Mouse (Mus musculus) hindbrain, embryonic 10.5 days (tissue): ENCODE results near the gene Apbb2. TPM values are rescaled to one million over a fixed set of nuclear protein-coding genes. Genes with fewer than 3 reads are reported as not detected.
A peak's percentile ranks its signal among the peaks of the same experiment; 100 is the strongest.

Source experiments
- DNase-seq: peaks from one replicate; pipeline ENCODE4 v3.0.0-alpha.2; 2017; ENCODE audit warnings: low spot score
- H3K27ac ChIP-seq: fragments of 300-500 bp; sonication (generic); 2 replicates; pipeline ENCODE4 v1.5.1; 2016; ENCODE audit warnings: mild to moderate bottlenecking, moderate library complexity
- H3K27me3 ChIP-seq: fragments of 300-500 bp; sonication (generic); 2 replicates; pipeline ENCODE4 v1.6.1; 2016; ENCODE audit warnings: mild to moderate bottlenecking; ENCODE audit not compliant: poor library complexity, insufficient read depth, severe bottlenecking
- H3K36me3 ChIP-seq: fragments of 300-500 bp; sonication (generic); 2 replicates; pipeline ENCODE4 v1.6.1; 2016; ENCODE audit warnings: mild to moderate bottlenecking, moderate library complexity
- H3K4me1 ChIP-seq: fragments of 300-500 bp; sonication (generic); replicated peaks from 2 replicates; pipeline ENCODE4 v1.6.1; 2016; ENCODE audit warnings: mild to moderate bottlenecking
- H3K4me3 ChIP-seq: fragments of 300-500 bp; sonication (generic); 2 replicates; pipeline ENCODE4 v1.5.1; 2016; ENCODE audit warnings: mild to moderate bottlenecking, moderate library complexity
- H3K9me3 ChIP-seq: fragments of 300-500 bp; sonication (generic); 2 replicates; pipeline ENCODE4 v1.6.1; 2016; ENCODE audit warnings: mild to moderate bottlenecking, moderate library complexity
- WGBS: fragments of 180-500 bp; shearing (Covaris S2); methylation state at CpG from one replicate; pipeline ENCODE4 v1.1.7; 2016; 5-methylcytosine and 5-hydroxymethylcytosine counted together
- polyA plus RNA-seq: library from polyadenylated mRNA; unstranded; fragments of >200 nt; fragmentation: Nextera tagmentation; extraction: Ambion mirVana; gene quantifications from 2 replicates; pipeline ENCODE4 v1.2.1, GENCODE M21; 2016

The Apbb2 gene
- polyA plus RNA-seq, 1 experiment from 2014 or later = 44.4 TPM

- Histone ChIP-seq H3K4me3 (no peak overlapping the region), H3K27ac (no peak overlapping the region), H3K9me3 (no peaks in the 10 kb centered on the region), H3K27me3 (no peaks in the 10 kb centered on the region), H3K36me3 (no peaks in the 10 kb centered on the region), H3K4me1 (peaks cover 27% of the 10 kb centered on the region)
- no peak for DNase-seq
- 91% methylated on average over 4 of the region's 4 CpGs for WGBS
Measured at GRCm38 (mm10) chr5:66323131-66323530, 295.5 kb downstream of the Apbb2 start.

GRCm38 (mm10) chr5:66319827-66320404, 298.7 kb downstream of the Apbb2 start:
- no peak for DNase-seq
- Histone ChIP-seq H3K27me3 (no peaks in the 10 kb centered on the region), H3K4me1 (peaks cover 25% of the 10 kb centered on the region), H3K9me3 (no peaks in the 10 kb centered on the region), H3K4me3 (no peak overlapping the region), H3K36me3 (no peaks in the 10 kb centered on the region), H3K27ac (peak overlapping the region; percentile 17; the same call in 1 of the 2 replicates)
- WGBS = 41% methylated on average over 14 of the region's 14 CpGs

GRCm38 (mm10) chr5:66319341-66319740, 299.2 kb downstream of the Apbb2 start:
- Histone ChIP-seq H3K9me3 (no peaks in the 10 kb centered on the region), H3K4me1 (peaks cover 21% of the 10 kb centered on the region), H3K27me3 (no peaks in the 10 kb centered on the region), H3K4me3 (no peak overlapping the region), H3K27ac (peak overlapping the region; percentile 17; the same call in 1 of the 2 replicates), H3K36me3 (no peaks in the 10 kb centered on the region)
- 65% methylated on average over 6 of the region's 6 CpGs for WGBS
- DNase-seq = peak; percentile 49

DNA sequence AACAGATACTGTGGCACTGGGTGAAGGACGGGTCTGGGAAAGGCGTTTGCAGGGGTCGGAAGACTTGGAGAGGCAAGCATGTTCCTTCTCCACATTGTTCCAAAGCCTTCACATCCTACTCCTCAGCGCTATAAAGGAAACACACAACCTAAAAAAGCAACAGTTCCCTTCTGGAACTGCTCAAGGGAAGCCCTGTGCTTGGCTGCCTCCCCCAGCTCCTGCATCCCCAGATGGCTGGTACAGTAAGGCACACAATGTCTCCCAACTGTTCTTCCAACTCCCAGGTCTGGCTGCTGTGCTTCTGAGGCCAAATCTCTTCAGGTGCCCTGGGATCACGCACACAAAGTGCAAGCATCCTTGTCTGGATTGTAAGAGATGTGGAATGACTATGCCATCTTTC, 302.8 kb downstream of the Apbb2 start:
- H3K27ac ChIP-seq = no peak overlapping the region
- H3K36me3 ChIP-seq = no peaks in the 10 kb centered on the region; the same call in 1 of the 2 replicates
- 87% methylated on average over 5 of the region's 5 CpGs for WGBS
- H3K27me3 ChIP-seq = no peaks in the 10 kb centered on the region
- peaks cover 31% of the 10 kb centered on the region for H3K4me1 ChIP-seq
- no peak for DNase-seq
- no peak overlapping the region for H3K4me3 ChIP-seq
- no peaks in the 10 kb centered on the region for H3K9me3 ChIP-seq

DNA sequence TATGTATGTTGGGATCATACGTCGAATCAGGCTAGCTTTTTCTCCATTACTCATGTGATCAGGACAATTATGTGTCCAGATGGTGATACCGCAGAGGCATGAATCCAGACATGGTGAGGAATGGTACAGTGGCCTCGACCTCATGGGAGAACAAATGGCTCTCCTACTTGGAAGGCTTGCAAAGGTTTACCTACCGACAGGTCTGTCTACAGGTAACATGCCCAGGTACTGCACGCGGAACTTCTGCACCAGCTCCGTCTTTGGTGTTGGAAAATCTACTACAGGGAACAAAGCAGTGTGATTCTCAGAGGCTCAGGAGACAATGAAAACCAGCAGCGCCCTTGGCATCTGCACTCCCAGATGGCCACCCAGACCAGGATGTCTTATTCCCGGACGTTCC, 307.8 kb downstream of the Apbb2 start:
- peaks cover 20% of the 10 kb centered on the region for H3K4me1 ChIP-seq
- WGBS = 91% methylated on average over 11 of the region's 11 CpGs

GRCm38 (mm10) chr5:66310328-66310727, 308.3 kb downstream of the Apbb2 start:
- WGBS = 39% methylated on average over 9 of the region's 9 CpGs
- Histone ChIP-seq H3K4me3 (no peak overlapping the region), H3K27me3 (no peaks in the 10 kb centered on the region), H3K27ac (peak overlapping the region; percentile 40; the same call in 1 of the 2 replicates), H3K9me3 (no peaks in the 10 kb centered on the region), H3K4me1 (peaks cover 19% of the 10 kb centered on the region), H3K36me3 (peaks cover 7% of the 10 kb centered on the region; the same call in 1 of the 2 replicates)
- peak; percentile 19 for DNase-seq

More for the DNA sequence above, 307.8 kb downstream of the Apbb2 start:
- no peaks in the 10 kb centered on the region for H3K9me3 ChIP-seq
- DNase-seq = no peak
- H3K4me3 ChIP-seq = no peak overlapping the region
- H3K36me3 ChIP-seq = peaks cover 7% of the 10 kb centered on the region; the same call in 1 of the 2 replicates
- peak overlapping the region; percentile 40; the same call in 1 of the 2 replicates for H3K27ac ChIP-seq
- no peaks in the 10 kb centered on the region for H3K27me3 ChIP-seq

GRCm38 (mm10) chr5:66305511-66305910, 313.1 kb downstream of the Apbb2 start:
- H3K4me1 ChIP-seq = peaks cover 4% of the 10 kb centered on the region
- H3K27ac ChIP-seq = no peak overlapping the region
- no peaks in the 10 kb centered on the region for H3K27me3 ChIP-seq
- 83% methylated on average over 8 of the region's 8 CpGs for WGBS
- H3K4me3 ChIP-seq = no peak overlapping the region
- peaks cover 19% of the 10 kb centered on the region; the same call in 1 of the 2 replicates for H3K36me3 ChIP-seq
- no peaks in the 10 kb centered on the region for H3K9me3 ChIP-seq
- DNase-seq = no peak

- WGBS = 89% methylated on average over 11 of the region's 11 CpGs
- DNase-seq = no peak
- H3K27ac ChIP-seq = no peak overlapping the region
Measured at GRCm38 (mm10) chr5:66304300-66305067, 314.1 kb downstream of the Apbb2 start.

GRCm38 (mm10) chr5:66302873-66303272, 315.7 kb downstream of the Apbb2 start:
- H3K27ac ChIP-seq = no peak overlapping the region
- WGBS = 95% methylated on average over 2 of the region's 2 CpGs
- no peak for DNase-seq
- H3K36me3 ChIP-seq = peaks cover 19% of the 10 kb centered on the region; the same call in 1 of the 2 replicates
- H3K27me3 ChIP-seq = no peaks in the 10 kb centered on the region
- no peaks in the 10 kb centered on the region for H3K9me3 ChIP-seq
- no peak overlapping the region for H3K4me3 ChIP-seq
- no peaks in the 10 kb centered on the region for H3K4me1 ChIP-seq

More at GRCm38 (mm10) chr5:66304300-66305067, 314.1 kb downstream of the Apbb2 start:
- Histone ChIP-seq H3K36me3 (peaks cover 19% of the 10 kb centered on the region; the same call in 1 of the 2 replicates), H3K4me3 (no peak overlapping the region), H3K9me3 (no peaks in the 10 kb centered on the region), H3K27me3 (no peaks in the 10 kb centered on the region), H3K4me1 (no peaks in the 10 kb centered on the region)

DNA sequence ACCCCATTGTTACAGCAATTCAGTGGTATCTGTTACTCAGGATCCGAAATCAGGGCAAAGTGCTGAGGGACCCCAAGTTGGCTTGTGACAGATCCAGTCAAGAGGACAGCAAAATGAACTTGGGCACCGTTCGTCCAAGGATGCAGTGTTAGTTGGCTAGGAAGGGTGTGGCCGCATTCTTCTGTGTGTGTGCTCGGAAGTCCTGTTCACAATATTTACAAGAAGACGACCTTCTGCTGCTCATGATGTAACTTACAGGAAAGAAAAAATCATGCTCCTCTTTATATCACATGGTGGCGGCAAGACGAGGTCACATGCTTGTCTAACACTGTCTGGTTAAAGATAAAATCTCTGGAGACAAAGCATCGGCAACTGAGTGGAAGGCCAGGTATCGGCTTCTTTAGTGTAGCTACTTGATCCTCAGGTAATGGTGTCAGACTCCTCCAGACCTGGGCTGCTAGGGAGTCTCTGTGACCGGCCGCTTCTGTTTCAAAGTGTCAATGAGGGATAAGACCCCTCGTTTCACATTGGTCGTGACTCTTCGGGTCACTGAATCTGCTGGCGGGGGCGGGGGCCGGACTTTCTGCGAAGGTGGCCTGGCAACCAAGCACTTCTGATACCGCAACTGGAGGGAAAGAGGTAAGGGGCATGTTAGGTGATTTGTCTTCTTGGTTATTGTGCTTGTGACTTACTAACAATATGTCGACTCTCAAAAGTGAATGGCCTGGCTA, 316.3 kb downstream of the Apbb2 start:
- H3K9me3 ChIP-seq = no peaks in the 10 kb centered on the region
- DNase-seq = no peak
- H3K4me1 ChIP-seq = no peaks in the 10 kb centered on the region
- no peak overlapping the region for H3K4me3 ChIP-seq
- 93% methylated on average over 21 of the region's 21 CpGs for WGBS
- H3K36me3 ChIP-seq = peaks cover 13% of the 10 kb centered on the region; the same call in 1 of the 2 replicates
- no peaks in the 10 kb centered on the region for H3K27me3 ChIP-seq
- H3K27ac ChIP-seq = no peak overlapping the region

DNA sequence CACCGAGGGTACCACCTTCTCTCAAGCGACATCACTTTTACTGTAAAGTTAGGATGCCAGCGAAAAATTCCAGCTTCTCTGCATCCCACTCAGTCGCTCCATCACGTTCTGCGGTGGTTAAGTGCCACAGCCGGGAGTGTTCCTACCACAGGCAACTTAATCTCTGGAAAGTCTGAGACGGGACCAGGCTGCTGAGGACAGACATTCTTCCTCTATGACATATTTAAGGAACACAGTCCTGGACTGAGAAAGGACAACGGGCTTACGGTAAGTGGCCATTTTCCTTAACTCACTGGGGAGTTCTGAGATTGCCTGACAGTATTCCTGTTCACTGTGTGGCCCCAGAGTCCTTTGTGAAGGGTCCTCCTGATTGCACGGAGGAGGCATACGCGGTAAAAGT, 318.0 kb downstream of the Apbb2 start:
- Histone ChIP-seq H3K4me3 (no peak overlapping the region), H3K4me1 (no peaks in the 10 kb centered on the region), H3K27ac (no peak overlapping the region), H3K27me3 (no peaks in the 10 kb centered on the region), H3K9me3 (no peaks in the 10 kb centered on the region), H3K36me3 (peaks cover 12% of the 10 kb centered on the region; the same call in 1 of the 2 replicates)
- 92% methylated on average over 13 of the region's 13 CpGs for WGBS
- DNase-seq = no peak

- no peak for DNase-seq
- 92% methylated on average over 6 of the region's 6 CpGs for WGBS
Measured at GRCm38 (mm10) chr5:66298856-66299255, 319.7 kb downstream of the Apbb2 start.

More at GRCm38 (mm10) chr5:66298856-66299255, 319.7 kb downstream of the Apbb2 start:
- H3K4me1 ChIP-seq = no peaks in the 10 kb centered on the region
- no peak overlapping the region for H3K4me3 ChIP-seq
- H3K36me3 ChIP-seq = peaks cover 12% of the 10 kb centered on the region; the same call in 1 of the 2 replicates
- H3K27ac ChIP-seq = no peak overlapping the region
- no peaks in the 10 kb centered on the region for H3K27me3 ChIP-seq
- H3K9me3 ChIP-seq = no peaks in the 10 kb centered on the region
